Mouse (Mus musculus) ZHBTc4 (cell line): ENCODE results near the gene Mad1l1.

Source experiments
- DNase-seq: peaks from one replicate; pipeline ENCODE4 v3.0.0-alpha.2; 2011; ENCODE audit warnings: low read depth, low spot score

The Mad1l1 gene

DNA sequence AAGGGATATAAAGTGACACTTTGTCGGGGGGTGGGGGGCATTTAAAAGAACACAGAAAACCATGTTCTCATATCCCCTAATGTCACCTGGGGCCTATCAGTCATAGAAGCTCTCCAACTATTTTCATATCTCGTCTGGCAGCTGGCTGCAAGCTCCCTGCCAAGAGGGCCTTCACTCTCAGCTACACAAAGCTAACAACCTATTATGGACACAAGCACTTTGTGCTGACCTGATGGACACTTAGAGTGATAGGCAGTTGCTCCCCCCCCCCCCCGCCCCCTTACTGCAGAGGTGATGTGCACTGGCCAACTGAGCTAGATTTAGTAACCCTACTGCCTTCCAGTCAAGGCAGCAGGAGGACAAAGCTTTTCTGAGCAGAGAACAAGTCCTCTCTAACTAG lies 104.3 kb downstream of the Mad1l1 start:
- no peak for DNase-seq

DNA sequence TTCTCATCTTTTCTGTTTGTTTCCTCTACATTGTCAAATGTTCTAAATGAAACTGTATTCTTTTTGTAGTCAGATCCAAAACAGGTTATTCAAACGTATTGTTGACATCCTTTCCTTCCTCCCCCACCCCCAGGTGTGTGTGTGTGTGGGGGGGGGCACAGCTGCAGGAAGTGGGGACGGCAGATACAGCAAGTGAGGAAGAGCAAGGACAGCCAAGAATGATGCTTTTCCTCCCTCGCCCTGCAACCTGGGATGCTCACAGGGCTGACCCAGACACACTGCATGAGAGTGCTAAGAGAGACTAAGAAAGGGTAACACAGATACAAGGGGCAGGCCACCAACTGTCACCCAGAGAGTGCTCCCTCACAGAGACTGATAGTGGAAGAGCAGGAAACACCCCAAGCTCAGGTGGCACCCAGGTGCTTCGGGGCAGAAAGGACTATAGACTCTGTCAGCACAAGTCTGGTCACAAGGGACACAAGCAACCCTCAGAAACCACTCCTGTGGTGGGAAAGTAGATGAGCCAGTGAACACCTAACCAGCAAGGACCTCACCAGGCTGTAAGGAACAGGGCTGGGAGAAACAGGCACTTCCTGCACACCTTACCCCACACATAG lies 105.8 kb downstream of the Mad1l1 start:
- no peak for DNase-seq

DNA sequence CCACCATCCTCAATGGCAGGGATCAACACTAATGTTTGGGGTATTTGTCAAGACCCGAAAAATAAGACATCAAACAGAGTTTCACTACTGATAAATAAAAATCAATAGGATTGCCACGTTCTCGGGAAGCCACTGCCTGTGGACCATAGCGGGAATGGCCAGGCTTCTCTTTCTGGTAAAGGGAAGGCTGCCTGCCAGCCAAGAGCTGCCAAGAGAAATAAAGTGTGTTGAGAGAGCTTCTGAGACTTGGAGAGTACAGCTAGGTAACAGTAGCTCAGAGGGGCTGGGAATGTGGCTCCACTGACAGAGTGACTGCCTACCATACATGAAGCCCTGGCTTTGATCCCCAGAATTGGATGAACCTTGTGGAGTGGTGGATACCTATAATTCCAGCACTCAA lies 108.4 kb downstream of the Mad1l1 start:
- DNase-seq: no peak

DNA sequence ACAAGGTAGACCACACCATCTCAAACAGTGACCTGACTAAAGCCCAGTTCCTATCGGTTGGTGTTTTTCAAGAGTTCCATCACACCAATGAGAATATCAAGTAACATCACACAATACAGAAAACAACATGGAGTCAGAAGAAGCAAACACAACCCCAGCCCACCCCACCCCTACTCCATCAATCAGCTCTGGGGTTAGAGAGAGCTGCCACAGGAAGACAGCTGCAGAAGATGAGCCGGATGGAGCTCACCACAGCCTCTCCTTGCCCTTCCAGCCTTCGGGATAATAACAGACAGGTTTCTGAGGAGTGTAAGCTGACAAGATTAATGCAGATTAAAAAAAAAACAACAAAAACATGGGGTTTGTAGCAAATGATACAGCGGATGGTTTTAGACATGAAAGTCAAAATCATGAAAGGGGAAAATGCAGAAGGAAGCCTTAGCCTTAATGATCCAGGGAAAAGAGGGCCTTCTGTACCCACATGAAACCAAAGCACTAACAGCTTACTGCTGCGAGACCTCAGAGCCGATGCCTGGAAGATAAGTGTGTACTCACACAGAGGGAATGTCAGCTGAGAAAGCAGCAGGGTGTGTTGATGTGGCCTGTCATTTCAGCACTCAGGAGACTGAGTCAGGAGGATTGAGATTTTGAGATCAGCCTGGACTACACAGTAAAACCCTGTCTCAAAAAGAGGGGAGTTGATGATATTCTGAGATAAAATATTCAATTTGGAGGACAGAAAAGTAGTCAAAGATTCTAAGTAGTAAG lies 110.8 kb downstream of the Mad1l1 start:
- no peak for DNase-seq

DNA sequence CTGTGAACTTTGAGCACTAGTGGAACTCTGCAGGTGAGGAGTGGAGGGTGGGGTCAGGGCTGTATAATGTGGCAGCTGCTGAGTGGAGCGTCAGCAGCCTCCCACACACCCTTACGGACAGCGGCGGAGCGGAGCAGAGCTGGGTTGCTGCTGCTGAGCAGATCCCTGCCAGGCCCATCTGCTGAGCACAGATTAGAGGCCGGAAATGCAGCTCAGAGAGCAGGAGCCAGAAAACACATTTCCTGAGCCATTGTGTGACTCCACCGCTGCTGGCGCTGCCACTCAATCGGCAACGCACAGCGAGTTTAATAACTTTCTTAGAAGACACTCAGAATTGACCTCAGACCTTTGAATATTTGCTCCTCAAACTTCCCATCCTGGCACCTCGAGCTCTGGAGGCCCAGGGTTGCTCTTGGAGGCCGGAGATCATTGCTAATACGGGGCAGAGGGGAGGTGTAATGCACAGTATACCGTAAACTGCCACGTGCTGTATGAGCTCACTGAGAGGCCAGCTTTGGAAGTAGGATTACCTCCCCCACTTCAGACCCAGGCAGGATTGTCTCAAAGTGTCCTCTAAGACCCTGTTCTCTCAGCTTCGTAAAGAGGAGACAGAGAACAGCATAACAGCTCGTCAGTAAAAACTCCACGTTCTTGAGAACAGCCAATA lies 112.5 kb downstream of the Mad1l1 start:
- DNase-seq: peak; percentile 43

DNA sequence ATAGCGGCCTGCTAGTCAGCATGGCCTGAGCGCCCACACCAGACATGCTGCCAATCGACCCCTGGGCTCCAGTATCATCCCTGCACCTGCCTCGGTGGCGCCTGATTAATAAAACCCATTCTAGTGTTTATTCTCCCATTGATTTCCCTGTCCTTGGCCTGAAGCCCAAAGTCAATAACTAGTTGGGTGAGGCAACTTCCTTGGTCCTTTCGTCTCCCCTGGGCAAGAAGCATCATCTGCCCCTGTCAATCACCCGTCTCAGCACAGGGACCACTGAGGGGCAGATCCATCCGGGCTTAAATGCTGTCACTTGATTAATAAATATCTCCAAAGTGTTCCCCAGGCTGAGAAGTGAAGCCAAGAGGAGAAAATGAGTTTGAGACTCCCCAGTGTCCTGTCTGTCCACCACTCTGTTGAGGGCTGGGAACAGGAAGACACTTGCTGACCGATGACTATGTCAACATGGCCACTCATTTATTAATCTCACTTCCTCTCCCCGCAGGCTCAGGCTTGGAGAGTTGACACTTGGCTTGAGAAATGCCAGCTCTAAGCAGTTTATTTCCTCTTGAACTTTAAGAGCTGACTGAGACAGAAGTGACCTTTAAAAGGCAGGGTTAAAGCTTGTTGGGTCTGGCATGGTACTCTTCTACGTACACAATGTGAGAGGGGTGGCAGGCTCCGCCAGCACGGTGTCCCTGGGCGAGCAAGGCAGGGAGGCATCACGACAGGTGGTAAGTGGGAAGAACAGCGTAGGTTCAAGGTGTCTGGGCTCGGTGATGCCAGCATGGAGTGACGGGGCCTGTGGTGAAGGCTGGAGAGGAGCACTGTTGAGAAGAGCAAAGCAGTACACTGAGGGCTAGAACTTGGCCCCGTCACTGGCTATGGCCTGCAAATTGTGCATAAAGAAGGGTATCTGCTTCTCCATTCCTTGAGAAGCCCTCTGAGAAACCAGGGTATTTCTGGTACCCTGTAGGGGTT lies 114.3 kb downstream of the Mad1l1 start:
- no peak for DNase-seq

DNA sequence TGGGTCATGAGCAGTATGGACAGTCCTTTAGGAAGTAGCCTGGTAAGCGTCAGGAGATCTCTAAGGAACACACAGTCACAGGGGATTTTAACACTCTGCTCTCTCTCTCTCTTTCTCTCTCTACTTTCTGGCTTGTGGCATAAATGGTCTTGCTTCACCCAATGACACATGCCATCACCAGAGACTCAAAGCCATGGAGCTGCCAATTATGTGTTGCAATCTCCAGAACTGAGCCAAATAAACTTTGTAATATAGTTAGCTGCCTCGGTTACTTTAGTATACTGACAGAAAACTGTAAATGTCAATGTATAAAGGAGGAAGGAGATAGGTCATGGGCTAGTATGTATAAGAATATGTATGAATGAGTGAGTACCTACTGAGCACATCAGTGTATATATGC lies 115.4 kb downstream of the Mad1l1 start:
- no peak for DNase-seq

DNA sequence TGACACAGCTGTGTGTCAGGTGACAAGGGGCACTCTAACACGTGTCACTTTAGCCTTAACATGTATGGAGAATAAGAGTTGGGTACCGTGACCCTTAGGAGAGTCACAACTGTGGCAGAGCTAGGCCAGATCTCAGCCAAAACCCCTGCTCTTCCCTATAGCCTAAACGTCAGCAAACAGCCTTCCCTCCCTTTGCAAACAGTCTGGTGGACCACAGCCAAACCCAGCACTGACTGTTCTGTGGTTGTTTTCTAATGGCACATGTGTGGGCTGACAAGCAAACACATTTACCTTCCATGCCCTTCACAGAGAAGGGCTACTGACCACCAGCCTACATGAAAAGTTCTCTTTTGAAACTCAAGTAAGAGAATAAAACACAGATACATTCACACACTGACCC lies 116.9 kb downstream of the Mad1l1 start:
- DNase-seq: no peak

DNA sequence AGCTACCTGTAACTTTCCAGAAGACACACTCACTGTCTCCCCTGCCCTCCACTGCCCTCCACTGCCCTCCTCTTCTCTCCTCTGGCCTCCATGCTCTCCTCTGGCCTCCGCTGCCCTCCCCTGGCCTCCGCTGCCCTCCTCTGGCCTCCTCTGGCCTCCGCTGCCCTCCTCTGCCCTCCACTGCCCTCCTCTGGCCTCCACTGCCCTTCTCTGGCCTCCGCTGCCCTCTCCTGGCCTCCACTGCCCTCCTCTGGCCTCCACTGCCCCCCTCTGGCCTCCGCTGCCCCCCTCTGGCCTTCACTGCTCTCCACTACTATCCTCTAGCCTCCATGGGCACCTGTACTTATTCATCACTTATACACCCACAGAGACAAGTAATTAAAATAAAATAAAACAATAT lies 117.3 kb downstream of the Mad1l1 start:
- DNase-seq: no peak

DNA sequence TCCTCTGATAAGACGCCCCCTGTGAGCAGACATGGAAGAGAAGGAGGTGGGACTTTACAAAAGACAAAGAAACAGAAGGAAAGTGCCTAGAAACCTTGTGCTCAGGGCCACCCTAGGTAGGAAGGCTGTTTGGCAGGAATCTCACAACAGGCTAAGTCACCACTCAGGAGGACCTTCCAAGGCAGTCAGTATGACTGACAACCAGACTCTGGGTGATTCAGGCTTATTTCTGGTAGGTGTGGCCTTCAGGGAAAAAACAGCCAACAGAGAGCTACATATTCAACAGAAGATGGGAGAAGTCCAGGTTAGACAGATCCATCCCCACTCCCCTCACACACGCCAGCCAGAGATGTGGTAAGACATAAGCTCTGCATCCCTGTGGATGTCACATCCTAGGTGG lies 118.9 kb downstream of the Mad1l1 start:
- no peak for DNase-seq

DNA sequence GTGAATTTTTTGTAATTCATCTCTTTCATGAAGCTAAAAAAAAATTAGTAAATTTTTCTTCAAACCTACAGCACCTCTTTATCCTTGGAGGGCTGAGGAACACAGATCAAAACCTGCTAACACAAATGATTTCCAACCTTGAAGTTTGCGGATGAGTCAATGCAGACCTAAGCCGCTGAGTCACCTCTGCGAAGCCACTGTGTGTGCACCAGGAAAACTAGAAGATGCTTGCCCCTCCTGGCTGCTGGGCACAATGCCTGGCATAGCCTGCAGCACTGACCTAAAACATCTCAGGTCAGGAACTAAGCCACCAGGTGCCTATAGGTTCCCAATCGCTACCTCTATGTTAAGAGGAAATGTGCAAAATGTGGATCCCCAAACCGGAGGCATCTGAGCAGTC lies 119.8 kb downstream of the Mad1l1 start:
- DNase-seq: no peak

DNA sequence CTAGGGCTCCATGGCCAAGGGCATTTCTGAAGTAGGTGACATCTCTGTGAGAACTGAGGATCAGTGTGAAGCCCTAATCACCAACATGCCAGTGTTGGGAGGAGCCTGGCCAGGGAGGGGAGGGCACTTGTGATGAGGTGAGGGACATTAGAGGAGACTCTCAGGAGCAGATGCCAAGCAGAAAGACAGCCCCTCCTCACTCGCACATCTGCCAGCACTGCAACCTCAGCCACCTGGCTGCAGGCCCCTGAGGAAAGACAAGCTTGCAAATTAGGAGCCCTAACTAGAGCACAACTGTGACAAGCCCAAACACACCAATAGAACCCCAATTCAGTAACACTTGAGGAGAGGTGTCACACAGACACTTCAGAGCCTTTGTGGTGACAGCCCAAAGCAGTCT lies 120.2 kb downstream of the Mad1l1 start:
- DNase-seq: no peak

DNA sequence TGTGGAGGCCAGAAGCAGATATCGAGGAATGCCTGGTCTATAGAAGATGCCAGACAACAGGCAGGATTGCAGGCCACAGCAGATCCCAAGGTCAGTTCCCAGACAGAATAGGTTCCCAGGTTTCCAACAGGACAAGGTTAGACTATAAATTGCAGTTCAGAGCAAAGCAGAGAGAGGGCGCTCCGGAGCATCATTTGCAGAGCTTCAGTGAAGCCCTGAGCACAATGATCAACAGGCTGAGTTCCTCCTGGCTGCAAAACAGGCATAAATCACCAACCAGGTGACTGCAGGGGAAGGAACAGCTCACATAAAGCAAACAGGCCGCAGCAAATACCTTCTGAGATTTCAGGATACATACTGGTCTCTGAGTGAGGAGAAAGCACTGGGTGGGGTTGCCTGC lies 123.6 kb downstream of the Mad1l1 start:
- peak; percentile 83 for DNase-seq

DNA sequence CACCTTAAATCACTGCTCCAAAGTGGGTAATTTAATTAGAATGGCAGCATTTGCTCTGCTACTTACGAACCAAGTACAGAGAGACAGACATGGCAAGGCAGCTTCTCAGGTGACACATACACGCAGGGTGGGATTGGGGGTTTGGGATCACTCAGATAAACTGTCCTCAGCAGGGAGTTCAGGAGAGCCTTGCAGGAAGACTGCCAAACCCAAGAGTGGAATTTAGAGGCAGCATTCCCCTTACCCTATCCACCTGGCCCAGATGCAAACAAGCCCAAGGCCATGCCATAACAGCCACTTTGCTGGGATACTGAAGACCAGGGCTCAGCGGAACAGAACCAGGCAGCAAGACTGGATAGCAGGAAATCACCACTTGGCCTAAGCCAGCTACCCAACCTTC lies 124.9 kb downstream of the Mad1l1 start:
- peak; percentile 62 for DNase-seq

DNA sequence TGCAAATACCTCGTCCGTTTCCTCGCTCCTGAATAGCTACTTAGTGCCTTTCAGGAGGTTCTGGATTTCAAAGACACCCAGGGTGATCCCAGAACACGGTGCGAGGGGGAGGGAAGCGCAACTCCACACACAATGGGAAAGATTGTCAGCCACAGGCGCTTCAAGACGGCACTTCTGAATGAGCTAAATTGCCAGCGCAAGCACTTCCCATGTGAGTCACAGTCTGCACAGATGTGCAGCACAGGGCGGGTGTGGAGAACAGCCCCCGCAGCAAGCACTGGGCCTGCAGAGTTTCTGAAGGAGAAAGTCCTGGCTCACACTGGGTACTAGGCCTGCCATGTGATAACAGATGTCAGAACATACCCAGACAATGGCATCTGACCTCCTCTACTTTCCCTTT lies 127.2 kb downstream of the Mad1l1 start:
- DNase-seq: peak; percentile 18

DNA sequence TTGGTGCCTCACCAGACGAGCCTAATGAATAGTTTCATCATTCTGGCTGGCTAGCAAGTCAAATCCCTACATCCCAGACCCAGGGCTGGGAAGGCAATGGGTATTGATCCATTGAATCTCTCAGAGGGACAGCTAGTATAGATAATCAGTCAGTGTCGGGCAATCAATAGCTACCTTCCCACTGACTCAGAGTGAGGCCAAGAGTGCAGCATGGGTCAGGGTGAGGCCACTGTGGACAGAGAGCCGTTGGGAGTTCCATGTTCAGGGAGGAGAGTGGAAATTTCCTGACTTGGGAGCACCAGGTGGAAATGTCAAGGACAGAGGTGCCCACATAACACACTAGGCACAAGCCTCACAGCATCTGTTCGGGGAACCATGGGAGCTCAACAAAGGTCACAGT lies 129.8 kb downstream of the Mad1l1 start:
- DNase-seq: no peak

DNA sequence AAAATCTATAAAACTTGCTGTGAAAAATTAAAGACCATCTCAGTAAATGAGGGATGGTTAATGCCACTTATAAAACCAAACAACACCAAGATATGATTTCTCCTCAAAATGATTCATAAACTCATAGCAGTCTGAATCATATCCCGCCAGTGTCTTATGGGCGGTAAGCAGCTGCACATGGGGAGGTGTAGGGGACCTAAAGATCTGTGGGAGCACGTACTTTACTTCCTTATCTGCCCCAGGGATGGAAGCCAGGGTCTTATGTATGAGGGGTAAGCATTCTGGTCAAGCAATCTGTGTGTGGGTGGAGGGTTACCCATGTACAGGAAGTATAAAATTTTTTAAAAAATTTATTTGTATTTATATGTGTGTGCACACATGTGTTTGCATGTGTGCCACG lies 135.0 kb downstream of the Mad1l1 start:
- no peak for DNase-seq

DNA sequence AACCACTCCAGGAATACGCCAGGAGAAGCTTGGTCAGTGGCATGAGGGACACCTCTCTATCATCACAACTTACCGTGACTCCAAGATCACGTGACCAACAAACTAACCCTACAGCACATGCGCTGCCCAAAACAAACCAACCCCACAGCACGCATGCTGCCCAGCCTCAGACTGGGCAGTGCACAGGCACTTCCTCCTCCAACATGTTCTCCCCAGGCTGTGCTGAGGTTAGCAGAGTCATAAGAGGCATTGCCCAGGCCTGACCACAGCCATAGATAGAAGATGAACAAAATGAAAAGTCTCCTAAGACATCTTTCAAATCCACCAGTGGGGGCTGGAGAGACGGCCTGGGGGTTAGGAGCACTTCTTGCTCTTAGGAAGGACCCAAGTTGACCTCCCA lies 135.6 kb downstream of the Mad1l1 start:
- no peak for DNase-seq

DNA sequence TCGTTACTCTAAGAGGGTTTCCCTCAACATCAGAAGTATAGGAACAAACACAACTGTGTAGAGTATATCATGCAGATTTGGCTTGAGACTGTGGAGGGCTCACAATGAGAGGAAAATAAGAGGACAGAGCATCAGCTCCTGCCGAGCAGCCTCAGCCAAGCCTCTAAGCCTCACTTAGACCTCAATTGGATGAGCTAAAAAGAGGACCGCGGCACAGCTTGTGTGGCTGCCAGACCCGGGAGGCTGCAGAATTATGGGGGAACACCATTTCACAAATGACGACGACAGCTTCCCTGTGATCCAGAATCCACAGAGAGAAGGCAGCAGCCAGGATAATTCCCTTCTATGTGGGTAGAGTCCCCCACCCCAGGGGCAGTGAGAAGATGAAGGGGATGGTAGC lies 138.0 kb downstream of the Mad1l1 start:
- DNase-seq: no peak

DNA sequence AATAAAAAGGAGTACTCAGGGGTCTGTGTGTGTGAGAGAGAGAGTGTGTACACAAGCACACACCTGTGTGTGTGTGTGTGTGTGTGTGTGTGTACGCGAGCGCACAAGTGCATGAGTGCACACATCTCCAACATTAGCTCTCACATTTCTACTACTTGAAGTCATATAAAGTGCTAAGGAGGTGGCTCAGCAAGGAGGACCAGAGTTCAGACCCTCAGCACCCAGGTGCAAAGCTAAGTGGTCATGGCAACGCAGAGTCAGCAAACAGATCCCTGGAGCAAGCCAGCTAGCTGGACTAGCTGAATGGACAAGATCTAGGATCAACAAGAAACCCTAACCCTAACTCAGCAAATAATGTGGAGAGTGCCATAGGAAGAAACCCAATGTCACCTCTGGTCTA lies 139.0 kb downstream of the Mad1l1 start:
- no peak for DNase-seq

DNA sequence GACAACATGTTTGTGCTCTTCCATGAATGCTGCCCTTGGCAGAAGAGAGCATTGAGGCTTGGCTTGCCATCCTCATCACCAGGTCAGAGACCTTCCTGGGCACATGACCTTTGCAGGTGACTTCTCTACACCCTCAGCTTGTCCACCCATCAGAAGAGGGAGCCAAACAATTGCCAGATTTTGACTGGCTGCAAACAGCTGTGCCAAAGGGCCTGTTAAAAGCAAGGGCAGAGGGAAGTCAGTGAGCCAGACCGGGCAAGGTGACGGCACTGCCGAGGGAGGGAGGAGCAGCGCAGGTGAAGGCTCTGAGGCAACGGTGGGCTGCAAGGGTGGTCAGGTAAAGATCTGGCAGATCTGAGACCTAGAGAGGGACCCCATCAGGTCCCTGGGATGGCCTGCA lies 141.3 kb downstream of the Mad1l1 start:
- DNase-seq: no peak
